Mouse (Mus musculus) brain, embryonic 14.5 days (tissue): ENCODE measurements at regions not wholly inside any gene's neighbourhood (a gene's known extent, or its start where the extent isn't known, plus 50 kb on each side); places are given as distances from the start of the nearest gene placed in this dataset.

Source experiments
- CTCF ChIP-seq: fragments of 200-500 bp; IDR thresholded peaks from 2 replicates; pipeline ENCODE4 v1.5.1; 2012; ENCODE audit warnings: inconsistent platforms, mild to moderate bottlenecking, moderate library complexity, borderline replicate concordance; ENCODE audit not compliant: insufficient read depth, insufficient read length; ENCODE audit errors: extremely low read depth
- POLR2A ChIP-seq: fragments of 200-500 bp; IDR thresholded peaks from 2 replicates; pipeline ENCODE4 v1.6.1; 2012; ENCODE audit warnings: mild to moderate bottlenecking, inconsistent platforms, borderline replicate concordance; ENCODE audit not compliant: poor library complexity, insufficient read depth, insufficient read length, severe bottlenecking; ENCODE audit errors: extremely low read depth

GRCm38 (mm10) chr14:17606018-17606417 lies 54.0 kb upstream of the Thrb start:
- TF ChIP-seq CTCF, result no peak
- no peak for TF ChIP-seq POLR2A
